Mouse (Mus musculus) layer of hippocampus, adult 6 months (tissue): ENCODE results near the gene Samd4b. TPM values are rescaled to one million over a fixed set of nuclear protein-coding genes. Genes with fewer than 3 reads are reported as not detected.

Source experiments
- long read RNA-seq, 2 experiments: library from polyadenylated mRNA; unstranded; transcript quantifications; one replicate each; pipeline ENCODE4 v2.0.0; 2019 to 2020
- microRNA-seq: library from miRNA; unstranded; fragments of <30 nt; microRNA quantifications from one replicate; pipeline ENCODE4 v1.2.0, GENCODE M21; 2020
- polyA plus RNA-seq: library from polyadenylated mRNA; unstranded; fragments of <200 nt; fragmentation: Nextera tagmentation; gene quantifications from 2 replicates; pipeline ENCODE4 v1.2.3, GENCODE M21; 2021

Samd4b gene
- polyA plus RNA-seq, result 9.2 and 10.0 TPM in 2 replicates
- long read RNA-seq, experiment 1, partial matches to known transcripts, result 3 of 9 reads
- long read RNA-seq, experiment 1, other reads (novel, unspliced or antisense), result 6 of 9 reads
- long read RNA-seq, experiment 2, full-length matches to known transcripts, result 2 of 41 reads
- long read RNA-seq, experiment 2, partial matches to known transcripts, result 26 of 41 reads
- long read RNA-seq, experiment 2, other reads (novel, unspliced or antisense), result 13 of 41 reads

GRCm38 (mm10) chr7:28597642-28598446 is at the start of gene Samd4b, which contains the start of gene Pak4:
Gene Samd4b, minus strand, starts transcription at chr7:28598144.
Gene Pak4, minus strand, starts transcription at chr7:28598185.

DNA sequence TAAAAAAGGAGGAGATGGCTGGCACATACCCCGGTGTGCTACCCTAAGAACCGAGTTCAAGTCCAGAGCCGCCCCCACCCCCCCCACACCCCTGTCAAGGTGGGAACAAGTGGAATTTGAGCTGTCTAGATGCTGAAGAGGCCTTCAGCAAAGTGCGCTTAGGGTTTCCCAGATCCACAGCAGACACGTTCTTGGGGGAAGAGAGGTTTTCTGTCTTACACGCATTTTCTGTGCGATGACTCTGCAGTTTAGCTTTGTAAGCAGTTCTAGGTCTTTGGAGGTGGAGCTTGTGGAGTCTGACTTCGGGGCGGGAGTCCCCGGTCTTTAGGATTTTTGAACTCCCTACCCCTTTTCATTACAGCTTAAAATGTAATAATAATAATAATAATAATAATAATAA is 33.1 kb upstream of the Samd4b start, which contains the start of gene Acp7:
Gene Acp7 (minus strand): TSS at position 260 of the 400 bp plus-strand sequence.

DNA sequence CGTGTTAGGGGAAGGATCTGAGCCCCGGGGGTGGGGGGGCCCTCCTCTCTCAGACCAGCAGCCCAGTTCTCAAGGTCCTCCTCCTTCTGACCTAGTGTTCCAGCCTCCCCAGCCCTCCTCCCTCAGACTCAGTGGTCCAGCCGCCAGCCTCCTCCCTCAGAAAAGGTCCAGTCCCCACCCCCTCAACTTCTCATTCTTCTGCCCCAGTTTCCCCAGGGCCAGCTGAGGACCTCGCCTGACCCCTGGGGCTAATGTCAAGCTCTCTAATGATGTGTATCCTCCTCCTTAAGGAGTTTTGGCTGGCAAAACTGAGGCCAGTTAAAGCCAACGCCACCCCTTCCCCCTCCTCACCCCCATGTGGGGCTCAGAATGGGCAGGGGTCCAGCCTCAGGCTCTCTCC is 50.8 kb downstream of the Samd4b start, which contains the start of gene Nccrp1:
Gene Nccrp1 (minus strand): TSS at position 101 of the 400 bp plus-strand sequence.

DNA sequence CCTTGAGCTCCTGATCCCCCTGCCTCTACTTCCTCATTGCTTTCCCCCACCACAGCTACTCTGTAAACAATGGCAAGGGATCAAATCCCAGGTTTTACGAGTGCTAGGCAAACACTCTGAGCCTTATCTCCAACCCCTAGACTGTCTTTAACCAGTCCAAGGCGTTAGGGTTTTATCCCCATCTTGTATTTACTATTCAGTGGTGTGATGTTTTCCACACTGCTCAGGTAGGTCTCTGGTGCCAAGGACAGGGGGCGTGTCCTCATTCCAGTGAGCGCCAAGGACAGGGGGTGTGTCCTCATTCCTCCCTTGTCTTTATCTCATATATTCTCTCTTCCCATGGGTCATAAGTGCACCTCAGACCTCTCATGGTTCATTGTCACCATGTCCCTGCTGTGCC is 57.4 kb downstream of the Samd4b start, which contains the start of gene Sycn:
Gene Sycn (plus strand): TSS at position 360 of the 400 bp plus-strand sequence.

GRCm38 (mm10) chr7:28522536-28522935 is 75.4 kb downstream of the Samd4b start, which contains the start of gene Ifnl3:
Gene Ifnl3, plus strand, starts transcription at chr7:28522836.

GRCm38 (mm10) chr7:28510405-28510974 is 87.5 kb downstream of the Samd4b start, which contains the start of gene Ifnl2:
Gene Ifnl2, minus strand, starts transcription at chr7:28510455.

GRCm38 (mm10) chr7:28451531-28452360 is 146.2 kb downstream of the Samd4b start, which contains the start of gene Lrfn1:
Gene Lrfn1, plus strand, starts transcription at chr7:28451980.

GRCm38 (mm10) chr7:28436932-28437570 is 160.9 kb downstream of the Samd4b start, which contains the start of gene Gmfg:
Gene Gmfg, plus strand, starts transcription at chr7:28437447.

DNA sequence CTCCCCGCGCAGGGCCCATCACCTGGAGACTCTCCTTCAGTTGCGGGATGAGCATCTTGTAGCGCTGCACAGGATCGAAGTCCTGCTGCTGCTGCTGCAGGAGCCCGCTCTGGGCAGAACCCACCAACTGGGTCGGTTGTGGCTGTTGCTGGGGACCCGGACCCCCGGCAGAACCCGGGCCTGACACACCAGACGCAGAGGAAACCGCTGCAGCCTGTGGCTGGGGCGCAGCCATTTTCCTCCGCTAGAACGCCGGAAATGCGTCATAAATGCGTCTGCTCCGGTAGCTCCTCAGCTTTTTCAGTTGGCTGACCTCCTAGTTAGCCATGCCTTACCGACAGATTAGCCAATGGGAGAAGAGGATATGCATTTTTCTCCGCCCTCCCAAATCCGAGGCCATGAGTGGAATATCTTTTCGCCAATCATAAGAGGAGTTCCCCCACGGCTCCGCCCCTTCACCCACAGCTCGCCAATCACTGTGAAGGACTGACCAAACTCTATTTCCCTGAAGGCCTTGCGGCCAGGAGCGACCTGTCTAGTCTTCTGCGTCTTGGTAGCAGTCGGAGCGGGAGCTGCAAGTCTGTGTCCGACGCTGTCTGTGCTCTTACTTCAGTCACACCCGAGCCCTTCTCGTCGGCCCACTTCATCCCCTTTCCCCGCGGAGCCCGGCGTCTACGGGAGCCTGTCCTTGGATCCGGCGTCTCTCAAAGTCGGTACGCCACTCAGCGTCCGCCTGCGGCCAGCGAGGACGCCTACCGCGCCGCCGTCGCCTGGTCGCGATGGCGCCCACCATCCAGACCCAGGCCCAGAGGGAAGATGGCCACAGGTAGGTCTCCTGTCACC is 205.3 kb downstream of the Samd4b start, which contains the start of the genes Med29 and Paf1:
Gene Med29 (minus strand): TSS at position 280 of the 843 bp plus-strand sequence.
Gene Paf1 (plus strand): TSS at position 523 of the 843 bp plus-strand sequence.

GRCm38 (mm10) chr7:28380237-28381016 is 217.5 kb downstream of the Samd4b start, which contains the start of gene Zfp36:
Gene Zfp36, minus strand, starts transcription at chr7:28380253.

DNA sequence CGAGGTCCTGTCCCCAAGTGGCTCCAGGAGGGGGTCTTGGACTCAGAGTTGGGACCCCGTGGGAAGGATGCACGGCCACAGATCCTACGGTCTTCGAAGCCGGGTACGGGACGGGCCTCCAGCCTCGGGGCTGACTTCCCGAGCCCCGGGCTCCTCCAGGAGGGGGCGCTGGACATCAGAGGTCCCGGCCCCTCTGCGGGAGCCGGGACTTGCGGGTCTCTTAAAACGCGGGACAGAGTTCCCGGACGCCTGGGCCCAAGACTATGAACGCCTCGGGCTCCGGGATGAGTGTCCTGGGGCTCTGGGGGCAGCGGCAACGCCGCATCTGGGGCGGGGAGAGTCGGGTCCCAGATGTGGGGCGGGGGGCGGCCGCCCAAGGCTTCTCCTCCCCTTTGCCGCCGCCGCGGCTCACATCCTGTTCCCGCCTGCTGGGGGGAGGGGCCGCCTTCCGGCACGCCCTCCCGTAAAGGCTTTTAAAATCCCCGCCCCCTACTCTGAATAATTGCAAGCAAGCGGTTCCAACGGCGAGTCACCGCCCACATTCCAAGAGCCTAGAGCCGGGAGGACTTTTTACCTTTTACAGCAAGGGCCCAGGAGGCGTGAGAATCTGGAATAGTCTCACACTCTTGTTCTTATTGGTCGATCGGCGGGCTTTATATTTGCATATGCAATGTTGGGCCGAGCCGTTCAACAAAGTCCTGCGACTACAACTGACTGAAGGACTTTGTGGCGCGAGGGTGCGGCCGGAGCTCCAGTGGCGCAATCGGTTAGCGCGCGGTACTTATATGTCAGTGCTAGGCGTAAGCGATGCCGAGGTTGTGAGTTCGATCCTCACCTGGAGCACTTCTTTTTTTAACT is 225.5 kb downstream of the Samd4b start, which contains the start of gene Plekhg2:
Gene Plekhg2 (minus strand): TSS at position 349 of the 858 bp plus-strand sequence.

DNA sequence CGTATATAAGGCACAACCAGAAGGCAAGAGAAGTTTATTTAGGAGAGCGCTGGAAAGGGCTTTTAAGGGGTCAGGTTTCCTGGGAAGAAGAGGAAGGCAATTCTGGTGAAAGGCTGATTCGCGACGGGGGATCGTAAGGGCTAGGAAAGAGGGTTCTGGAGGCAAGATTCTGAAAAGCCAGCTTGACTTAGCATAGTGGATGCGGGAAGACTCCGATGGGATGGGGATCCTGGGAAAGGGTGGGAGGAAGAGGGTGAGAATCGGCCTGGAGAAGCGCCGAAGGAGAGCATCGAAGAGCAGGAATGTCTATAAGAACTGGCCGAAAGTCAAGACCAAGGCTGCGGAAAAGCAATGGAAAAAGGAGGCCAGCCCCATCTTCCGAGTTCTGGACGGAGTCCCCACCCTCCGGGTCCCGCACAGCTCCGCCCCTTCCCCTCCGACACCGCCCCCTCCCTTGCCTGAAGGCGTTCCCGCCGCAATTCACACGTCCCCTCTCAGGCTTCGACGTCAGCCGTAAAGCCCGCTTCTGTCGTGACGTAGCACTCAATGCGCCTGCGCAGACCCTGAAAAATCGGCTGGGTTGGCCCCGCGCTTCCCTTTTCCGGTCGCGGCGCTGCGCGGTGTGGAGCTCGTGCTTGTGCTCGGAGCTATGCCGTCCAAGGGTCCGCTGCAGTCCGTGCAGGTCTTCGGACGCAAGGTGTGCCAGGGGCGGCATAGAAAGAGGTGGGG is 247.6 kb downstream of the Samd4b start, which contains the start of gene Rps16:
Gene Rps16 (plus strand): TSS at position 498 of the 729 bp plus-strand sequence.

Small RNA genes within 50 kb of the gene (microRNA-seq; reads per million reads assigned to microRNA genes)
- not detected for gene Mir7049

Other genes with a start within 250 kb of the Samd4b start
- gene Rps16, start 247.5 kb downstream of the Samd4b start, polyA plus RNA-seq, result 1,578 and 1,706 TPM in 2 replicates
- 0.77 and 1.2 TPM in 2 replicates for gene Plekhg2, start 225.5 kb downstream of the Samd4b start, polyA plus RNA-seq
- 0.77 and 1.1 TPM in 2 replicates for gene Zfp36, start 217.9 kb downstream of the Samd4b start, polyA plus RNA-seq
- gene Med29, start 205.4 kb downstream of the Samd4b start, polyA plus RNA-seq, result 77.7 and 79.7 TPM in 2 replicates
- 40.4 and 52.6 TPM in 2 replicates for gene Paf1, start 205.2 kb downstream of the Samd4b start, polyA plus RNA-seq
- gene Gmfg, start 160.7 kb downstream of the Samd4b start, polyA plus RNA-seq, result 6.8 and 7.5 TPM in 2 replicates
- 4.0 and 4.4 TPM in 2 replicates for gene Lrfn1, start 146.2 kb downstream of the Samd4b start, polyA plus RNA-seq
- gene Ifnl2, start 87.7 kb downstream of the Samd4b start, polyA plus RNA-seq, result not detected in 2 replicates
- not detected in 2 replicates for gene Ifnl3, start 75.3 kb downstream of the Samd4b start, polyA plus RNA-seq
- gene Sycn, start 57.3 kb downstream of the Samd4b start, polyA plus RNA-seq, result not detected in 2 replicates
- not detected in 2 replicates for gene Nccrp1, start 50.9 kb downstream of the Samd4b start, polyA plus RNA-seq
- gene Pak4, start within 50 bp of the Samd4b start, polyA plus RNA-seq, result 6.1 and 6.2 TPM in 2 replicates
- 1.0 and 1.2 TPM in 2 replicates for gene Acp7, start 33.2 kb upstream of the Samd4b start, polyA plus RNA-seq
- 11.9 and 13.0 TPM in 2 replicates for gene Fbxo27, start 94.7 kb upstream of the Samd4b start, polyA plus RNA-seq
- 2.4 and 2.6 TPM in 2 replicates for gene Fbxo17, start 118.7 kb upstream of the Samd4b start, polyA plus RNA-seq
- 263 and 268 TPM in 2 replicates for gene Mrps12, start 143.7 kb upstream of the Samd4b start, polyA plus RNA-seq
- gene Sars2, start 143.8 kb upstream of the Samd4b start, polyA plus RNA-seq, result 11.6 and 13.2 TPM in 2 replicates
- 0.69 and 1.0 TPM in 2 replicates for gene Ccer2, start 158.0 kb upstream of the Samd4b start, polyA plus RNA-seq
- 156 and 178 TPM in 2 replicates for gene Sirt2, start 168.6 kb upstream of the Samd4b start, polyA plus RNA-seq
- 53.0 and 54.7 TPM in 2 replicates for gene Nfkbib, start 169.4 kb upstream of the Samd4b start, polyA plus RNA-seq
- gene Rinl, start 190.8 kb upstream of the Samd4b start, polyA plus RNA-seq, result 2.7 and 3.0 TPM in 2 replicates
- 59.9 and 81.2 TPM in 2 replicates for gene Hnrnpl, start 210.4 kb upstream of the Samd4b start, polyA plus RNA-seq
- gene Ech1, start 227.1 kb upstream of the Samd4b start, polyA plus RNA-seq, result 166 and 175 TPM in 2 replicates
- 0.19 and 0.28 TPM in 2 replicates for gene Lgals4, start 235.7 kb upstream of the Samd4b start, polyA plus RNA-seq